Mouse (Mus musculus) stomach, postnatal 0 days (tissue): ENCODE measurements around the gene Atp8a2.

Experiments used
- CTCF ChIP-seq: IDR thresholded peaks from 2 replicates; pipeline ENCODE4 v1.5.1; 2016; ENCODE audit warnings: antibody characterized with exemption, low read depth, mild to moderate bottlenecking, moderate library complexity
- EP300 ChIP-seq: optimal IDR thresholded peaks from 2 replicates; pipeline ENCODE3; 2016; ENCODE audit warnings: antibody characterized with exemption

DNA sequence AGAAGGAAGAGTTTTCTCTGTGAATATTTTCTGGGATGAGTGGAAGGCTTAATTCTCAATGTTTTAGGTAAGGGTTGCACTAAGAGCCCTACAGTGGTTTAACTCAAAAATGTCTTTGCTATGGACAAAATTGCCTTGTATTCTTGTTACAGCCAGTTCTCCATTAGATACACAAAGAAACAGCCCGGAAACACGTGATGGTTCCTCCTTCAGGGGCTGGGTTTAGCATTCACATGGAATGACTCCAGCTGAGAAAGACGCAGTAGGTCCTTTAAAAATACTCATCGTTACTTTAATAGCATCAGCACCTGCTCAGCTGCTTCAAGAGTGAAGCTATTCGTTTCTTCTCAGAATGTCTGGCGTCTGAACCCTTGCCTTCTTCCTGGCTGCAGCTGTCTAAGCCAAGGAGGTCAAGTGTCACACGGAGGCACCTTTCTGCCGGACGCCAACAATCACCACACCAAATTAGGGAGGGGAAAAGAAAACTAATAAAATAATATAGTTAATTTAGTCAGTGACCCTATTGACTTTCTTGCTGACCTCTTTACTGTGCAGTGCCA is 572.6 kb downstream of the Atp8a2 start:
- TF ChIP-seq CTCF: no peak
- no peak for TF ChIP-seq EP300
